Mouse (Mus musculus) midbrain, embryonic 16.5 days (tissue): ENCODE measurements around the gene Mast2. TPM values are rescaled to one million over a fixed set of nuclear protein-coding genes. Genes with fewer than 3 reads are reported as not detected.

Source experiments
- ATAC-seq: fragments of 200-750 bp; cut with Nextera tagmentation; 2 replicates; pipeline ENCODE4 v1.8.0; 2017; ENCODE audit warnings: moderate TSS enrichment
- H3K27ac ChIP-seq: fragments of 300-500 bp; sonication (generic); 2 replicates; pipeline ENCODE4 v1.5.1; 2014; ENCODE audit warnings: mild to moderate bottlenecking, low read length, mixed read lengths
- H3K27me3 ChIP-seq: fragments of 300-500 bp; sonication (generic); 2 replicates; pipeline ENCODE4 v1.6.1; 2014; ENCODE audit warnings: low read depth, low read length, mixed read lengths; ENCODE audit not compliant: control insufficient read depth, insufficient read depth
- H3K36me3 ChIP-seq: fragments of 300-500 bp; sonication (generic); 2 replicates; pipeline ENCODE4 v1.6.1; 2014; ENCODE audit warnings: mild to moderate bottlenecking, low read length, moderate library complexity, mixed read lengths; ENCODE audit not compliant: control insufficient read depth, insufficient read depth
- H3K4me1 ChIP-seq: fragments of 300-500 bp; sonication (generic); 2 replicates; pipeline ENCODE4 v1.6.1; 2014; ENCODE audit warnings: mild to moderate bottlenecking, low read length, mixed read lengths; ENCODE audit not compliant: control insufficient read depth, insufficient read depth
- H3K4me2 ChIP-seq: fragments of 300-500 bp; sonication (generic); 2 replicates; pipeline ENCODE4 v1.6.1; 2014; ENCODE audit warnings: mild to moderate bottlenecking, low read length, mixed read lengths
- H3K4me3 ChIP-seq: fragments of 300-500 bp; sonication (generic); 2 replicates; pipeline ENCODE4 v1.5.1; 2014; ENCODE audit warnings: low read depth, mild to moderate bottlenecking, low read length, moderate library complexity, mixed read lengths
- H3K9ac ChIP-seq: fragments of 300-500 bp; sonication (generic); 2 replicates; pipeline ENCODE4 v1.6.1; 2014; ENCODE audit warnings: low read depth, low read length, mixed read lengths
- H3K9me3 ChIP-seq: fragments of 300-500 bp; sonication (generic); replicated peaks from 2 replicates; pipeline ENCODE4 v1.6.1; 2014; ENCODE audit warnings: mild to moderate bottlenecking, low read length, mixed read lengths; ENCODE audit not compliant: control insufficient read depth, poor library complexity, severe bottlenecking
- WGBS: fragments of 180-500 bp; shearing (Covaris S2); extraction: QIAGEN DNeasy Blood & Tissue Kit; methylation state at CpG from one replicate; pipeline ENCODE4 v1.1.7; 2014; 5-methylcytosine and 5-hydroxymethylcytosine counted together
- polyA plus RNA-seq: library from polyadenylated mRNA; unstranded; fragments of >200 nt; fragmentation: Nextera tagmentation; extraction: Ambion mirVana; gene quantifications from 2 replicates; pipeline ENCODE4 v1.2.1, GENCODE M21; 2015

The Mast2 gene
- polyA plus RNA-seq, 1 experiment from 2014 or later: 47.2 TPM

- no peak for ATAC-seq
- Histone ChIP-seq H3K27me3 (no peaks in the 10 kb centered on the region), H3K36me3 (no peaks in the 10 kb centered on the region), H3K9me3 (no peaks in the 10 kb centered on the region), H3K9ac (no peak overlapping the region), H3K27ac (no peak overlapping the region), H3K4me2 (no peak overlapping the region), H3K4me1 (no peaks in the 10 kb centered on the region; the same call in 1 of the 2 replicates), H3K4me3 (no peak overlapping the region)
- 33% methylated on average over 2 of the region's 2 CpGs for WGBS
Measured at GRCm38 (mm10) chr4:116483476-116483875, 19.5 kb upstream of the Mast2 start.

DNA sequence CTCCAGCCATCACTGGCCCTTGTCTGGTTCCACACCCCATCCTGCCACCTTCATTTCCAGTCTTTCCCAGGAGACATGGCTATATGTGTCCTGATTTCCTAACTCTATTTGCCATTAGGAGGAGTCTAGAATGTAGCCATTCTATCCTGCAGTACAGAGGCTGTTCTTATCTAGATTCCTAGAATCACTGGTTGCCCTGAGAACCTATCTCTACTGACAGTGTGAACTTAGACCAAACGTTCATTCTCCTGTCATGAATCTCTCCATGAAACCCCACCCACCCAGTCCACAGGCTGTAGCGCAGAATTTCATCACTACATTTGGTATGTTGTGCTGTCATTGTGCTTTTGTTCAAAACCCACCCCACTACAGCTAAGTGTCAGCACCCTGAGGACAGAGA lies 17.3 kb upstream of the Mast2 start:
- Histone ChIP-seq H3K36me3 (no peaks in the 10 kb centered on the region), H3K4me3 (no peak overlapping the region), H3K27ac (no peak overlapping the region), H3K4me2 (no peak overlapping the region), H3K9ac (no peak overlapping the region), H3K4me1 (no peaks in the 10 kb centered on the region; the same call in 1 of the 2 replicates), H3K27me3 (no peaks in the 10 kb centered on the region), H3K9me3 (no peaks in the 10 kb centered on the region)
- WGBS: 83% methylated on average over 2 of the region's 2 CpGs
- ATAC-seq: no peak

GRCm38 (mm10) chr4:116463231-116464125 lies 505 bp downstream of the Mast2 start:
- 1% methylated on average over 55 of the region's 74 CpGs for WGBS
- Histone ChIP-seq H3K9ac (peak overlapping the region; percentile 92), H3K4me1 (peaks cover 18% of the 10 kb centered on the region)

GRCm38 (mm10) chr4:116461943-116462342 lies 2.0 kb downstream of the Mast2 start:
- ATAC-seq: no peak
- Histone ChIP-seq H3K9me3 (no peaks in the 10 kb centered on the region), H3K27ac (no peak overlapping the region), H3K36me3 (no peaks in the 10 kb centered on the region), H3K27me3 (no peaks in the 10 kb centered on the region), H3K4me1 (peaks cover 18% of the 10 kb centered on the region), H3K9ac (no peak overlapping the region), H3K4me2 (peak overlapping the region; percentile 65), H3K4me3 (peak overlapping the region; percentile 98; the same call in 1 of the 2 replicates)
- 98% methylated on average over 3 of the region's 3 CpGs for WGBS

More at GRCm38 (mm10) chr4:116463231-116464125, 505 bp downstream of the Mast2 start:
- H3K27ac ChIP-seq: peak overlapping the region; percentile 93
- H3K36me3 ChIP-seq: no peaks in the 10 kb centered on the region
- no peaks in the 10 kb centered on the region for H3K9me3 ChIP-seq
- peak overlapping the region; percentile 65 for H3K4me2 ChIP-seq
- ATAC-seq: peak; percentile 76
- H3K27me3 ChIP-seq: no peaks in the 10 kb centered on the region
- peak overlapping the region; percentile 98 for H3K4me3 ChIP-seq

GRCm38 (mm10) chr4:116451553-116451952 lies 12.4 kb downstream of the Mast2 start:
- no peaks in the 10 kb centered on the region for H3K4me1 ChIP-seq
- H3K36me3 ChIP-seq: no peaks in the 10 kb centered on the region
- no peak overlapping the region for H3K4me2 ChIP-seq
- H3K9me3 ChIP-seq: no peaks in the 10 kb centered on the region
- no peak overlapping the region for H3K27ac ChIP-seq
- no peak overlapping the region for H3K9ac ChIP-seq
- ATAC-seq: no peak
- no peaks in the 10 kb centered on the region for H3K27me3 ChIP-seq
- H3K4me3 ChIP-seq: no peak overlapping the region

DNA sequence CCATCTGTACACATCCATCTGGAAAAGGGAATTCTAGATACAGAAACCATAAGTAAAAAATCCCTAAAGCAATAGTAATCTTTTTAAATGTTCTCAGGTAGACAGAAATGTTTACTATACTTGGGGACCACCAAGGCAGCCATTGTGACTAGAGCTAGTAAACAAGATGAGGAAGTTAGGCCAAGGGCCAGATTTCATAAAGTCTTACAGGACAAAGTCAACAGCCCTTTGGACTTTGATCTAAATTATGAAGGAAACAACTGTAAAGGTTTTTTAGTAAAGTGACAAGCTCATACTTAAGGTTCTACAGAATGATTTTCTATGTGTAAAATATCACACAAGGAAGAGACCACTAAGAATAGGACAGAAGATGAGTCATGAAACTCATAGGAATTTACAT lies 14.0 kb downstream of the Mast2 start:
- Histone ChIP-seq H3K27ac (no peak overlapping the region), H3K9ac (no peak overlapping the region), H3K4me2 (no peak overlapping the region), H3K27me3 (no peaks in the 10 kb centered on the region), H3K9me3 (no peaks in the 10 kb centered on the region), H3K36me3 (no peaks in the 10 kb centered on the region), H3K4me3 (no peak overlapping the region), H3K4me1 (no peaks in the 10 kb centered on the region)
- ATAC-seq: no peak

GRCm38 (mm10) chr4:116448673-116449072 lies 15.3 kb downstream of the Mast2 start:
- H3K27ac ChIP-seq: no peak overlapping the region
- H3K4me2 ChIP-seq: no peak overlapping the region
- no peaks in the 10 kb centered on the region for H3K9me3 ChIP-seq
- WGBS: 54% methylated on average over 8 of the region's 8 CpGs
- H3K27me3 ChIP-seq: no peaks in the 10 kb centered on the region
- ATAC-seq: no peak
- no peaks in the 10 kb centered on the region for H3K36me3 ChIP-seq
- no peak overlapping the region for H3K9ac ChIP-seq
- no peaks in the 10 kb centered on the region for H3K4me1 ChIP-seq
- no peak overlapping the region for H3K4me3 ChIP-seq

DNA sequence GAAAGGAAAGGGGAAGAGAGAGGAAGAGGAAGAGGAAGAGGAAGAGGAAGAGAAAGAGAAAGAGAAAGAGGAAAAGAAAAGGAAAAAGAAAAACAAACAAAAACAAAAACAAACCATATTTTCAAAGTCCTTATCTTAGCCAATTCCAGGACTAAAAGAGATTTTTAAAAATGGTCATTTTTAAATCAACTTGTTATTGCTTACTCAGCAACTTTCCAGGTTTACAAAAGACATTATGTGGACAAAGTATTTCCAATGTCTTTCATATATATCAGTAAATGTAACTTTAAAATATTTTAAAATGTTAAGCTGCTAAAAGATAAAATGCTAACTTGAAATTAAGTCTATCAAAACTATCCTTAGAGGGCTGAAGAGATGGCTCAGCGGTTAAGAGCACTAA lies 24.6 kb downstream of the Mast2 start:
- WGBS: 88% methylated on average over 1 of the region's 1 CpGs
- H3K4me2 ChIP-seq: no peak overlapping the region
- no peak overlapping the region for H3K9ac ChIP-seq
- no peak overlapping the region for H3K4me3 ChIP-seq
- H3K27ac ChIP-seq: no peak overlapping the region
- H3K9me3 ChIP-seq: no peaks in the 10 kb centered on the region
- no peaks in the 10 kb centered on the region for H3K36me3 ChIP-seq
- H3K27me3 ChIP-seq: no peaks in the 10 kb centered on the region
- no peak for ATAC-seq
- no peaks in the 10 kb centered on the region for H3K4me1 ChIP-seq

DNA sequence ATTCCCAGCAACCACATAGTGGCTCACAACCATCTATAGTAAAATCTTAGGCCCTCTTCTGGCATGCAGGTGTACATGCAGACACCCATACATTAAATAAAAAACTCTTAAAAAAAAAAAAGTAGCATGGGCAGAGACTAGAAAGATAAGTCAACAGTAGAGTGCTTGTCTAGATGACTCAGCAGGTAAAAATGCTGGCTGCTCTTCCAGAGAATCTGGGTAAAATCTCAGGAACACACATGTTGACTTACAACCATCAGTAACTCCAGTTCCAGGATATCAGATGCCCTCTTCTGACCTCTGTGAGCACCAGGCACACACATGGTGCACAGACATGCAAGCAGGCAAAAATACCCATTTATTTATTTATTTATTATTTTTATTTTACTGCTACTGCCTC lies 25.4 kb downstream of the Mast2 start:
- Histone ChIP-seq H3K27ac (no peak overlapping the region), H3K27me3 (no peaks in the 10 kb centered on the region), H3K9me3 (no peaks in the 10 kb centered on the region), H3K9ac (no peak overlapping the region), H3K4me2 (no peak overlapping the region), H3K4me3 (no peak overlapping the region), H3K36me3 (peaks cover 3% of the 10 kb centered on the region; the same call in 1 of the 2 replicates), H3K4me1 (no peaks in the 10 kb centered on the region)
- ATAC-seq: no peak
